Mouse (Mus musculus): Measurements from ENCODE around the gene B4galt2.

- TF ChIP-seq POLR2A (IDR thresholded peaks at IDR 0.05; ENCODE audit: low read depth, low read length) (no peak), CTCF (conservative IDR thresholded peaks at IDR 0.05; ENCODE audit: insufficient read depth, insufficient read length, low read depth, low read length) (no peak)
Observed at GRCm38 (mm10) chr4:117912131-117912561, 28.9 kb upstream of the B4galt2 start.
